7 mouse cellular contexts compared by ENCODE assay signal in genomic region chrX:135008021-135008420, GRCm38 (mm10). TPM values are rescaled to one million over a fixed set of nuclear protein-coding genes. Genes with fewer than 3 reads are reported as not detected.
DNase-seq lines count a peak whose midpoint lies in the region; ATAC-seq and TF ChIP-seq lines count a peak whose summit lies in the region.

No protein-coding gene starts in this region.

- no peak for TF ChIP-seq CTCF in intestine, postnatal 0 days (IDR thresholded peaks at IDR 0.05; ENCODE audit: low read depth)

- ATAC-seq in embryonic facial prominence, embryonic 15.5 days (ENCODE audit: insufficient number of reproducible peaks, low FRiP score, low TSS enrichment, low read depth): no peak
- no peak for ATAC-seq in intestine, postnatal 0 days
- ATAC-seq in midbrain, embryonic 15.5 days (replicated peaks): no peak

- no peaks in the 10 kb centered on the region for H3K36me3 ChIP-seq in embryonic facial prominence, embryonic 15.5 days
- no peaks in the 10 kb centered on the region for H3K36me3 ChIP-seq in intestine, postnatal 0 days (ENCODE audit: control insufficient read depth, insufficient read depth)
- H3K36me3 ChIP-seq in midbrain, embryonic 15.5 days (replicated peaks): no peaks in the 10 kb centered on the region

- H3K27ac ChIP-seq in embryonic facial prominence, embryonic 15.5 days (replicated peaks): no peak overlapping the region
- no peak overlapping the region for H3K27ac ChIP-seq in intestine, postnatal 0 days (ENCODE audit: low read depth, low read length)
- no peak overlapping the region for H3K27ac ChIP-seq in midbrain, embryonic 15.5 days

- H3K9ac ChIP-seq in embryonic facial prominence, embryonic 15.5 days: no peak overlapping the region
- no peak overlapping the region for H3K9ac ChIP-seq in intestine, postnatal 0 days (ENCODE audit: low read depth, low read length)
- H3K9ac ChIP-seq in midbrain, embryonic 15.5 days: 0 out of 2 replicates have a peak overlapping the region, but pooled peaks have one; percentile 59

- peak overlapping the region; percentile 59 for H3K4me3 ChIP-seq in embryonic facial prominence, embryonic 15.5 days (replicated peaks)
- peak overlapping the region; percentile 60 for H3K4me3 ChIP-seq in intestine, postnatal 0 days (ENCODE audit: low read depth, low read length)
- H3K4me3 ChIP-seq in midbrain, embryonic 15.5 days: peak overlapping the region; percentile 57

- peak; percentile 14 for DNase-seq in thymus, postnatal 0 days (ENCODE audit: low spot score)
- DNase-seq in thymus, postnatal 36 days: no peak
- DNase-seq in left cerebral cortex, adult 8-10 months (ENCODE audit: low spot score in 2 of 2): no peak
- no peak for DNase-seq in urinary bladder, adult 18-20 months (ENCODE audit: low spot score in 2 of 2)

- 24% methylated on average over 5 of the region's 5 CpGs for WGBS in embryonic facial prominence, embryonic 15.5 days
- WGBS in intestine, postnatal 0 days: 50% methylated on average over 5 of the region's 5 CpGs
- WGBS in midbrain, embryonic 15.5 days: 29% methylated on average over 5 of the region's 5 CpGs

- H3K4me2 ChIP-seq in embryonic facial prominence, embryonic 15.5 days (replicated peaks): peak overlapping the region; percentile 38
- peak overlapping the region; percentile 57 for H3K4me2 ChIP-seq in intestine, postnatal 0 days (replicated peaks; ENCODE audit: low read depth)
- H3K4me2 ChIP-seq in midbrain, embryonic 15.5 days: peak overlapping the region; percentile 43

- H3K4me1 ChIP-seq in embryonic facial prominence, embryonic 15.5 days: no peaks in the 10 kb centered on the region
- H3K4me1 ChIP-seq in intestine, postnatal 0 days (replicated peaks; ENCODE audit: control insufficient read depth, insufficient read depth, low read length): no peaks in the 10 kb centered on the region
- H3K4me1 ChIP-seq in midbrain, embryonic 15.5 days: no peaks in the 10 kb centered on the region

- no peaks in the 10 kb centered on the region for H3K27me3 ChIP-seq in embryonic facial prominence, embryonic 15.5 days
- no peaks in the 10 kb centered on the region for H3K27me3 ChIP-seq in intestine, postnatal 0 days (replicated peaks; ENCODE audit: control insufficient read depth, insufficient read depth, low read length)
- H3K27me3 ChIP-seq in midbrain, embryonic 15.5 days (replicated peaks): no peaks in the 10 kb centered on the region

- H3K9me3 ChIP-seq in embryonic facial prominence, embryonic 15.5 days (replicated peaks): no peaks in the 10 kb centered on the region
- no peaks in the 10 kb centered on the region for H3K9me3 ChIP-seq in intestine, postnatal 0 days (ENCODE audit: control insufficient read depth)
- H3K9me3 ChIP-seq in midbrain, embryonic 15.5 days: no peaks in the 10 kb centered on the region

RNA-seq across cellular contexts. Expression of gene Zmat1, which starts 1.0 kb away (rescaled TPM):
- polyA plus RNA-seq in thymus, postnatal 0 days (2015; fragmentation: Nextera tagmentation; extraction: Ambion mirVana): 3.9 and 4.0 TPM in 2 replicates
- polyA plus RNA-seq in embryonic facial prominence, embryonic 15.5 days (2015; fragmentation: Nextera tagmentation; extraction: Ambion mirVana): 5.1 and 6.1 TPM in 2 replicates
- polyA plus RNA-seq in intestine, postnatal 0 days (2015; fragmentation: Nextera tagmentation; extraction: Ambion mirVana): 1.7 TPM in 2 replicates
- polyA plus RNA-seq in midbrain, embryonic 15.5 days (2015; fragmentation: Nextera tagmentation; extraction: Ambion mirVana): 8.8 and 9.2 TPM in 2 replicates
- 10 to 100 TPM; 11.4 to 14.7 (median 13.4) TPM for total RNA-seq in left cerebral cortex, adult 8-10 months (2022)

RNA-seq across cellular contexts. Expression of gene Nxf2, which starts 43.5 kb away (rescaled TPM):
- polyA plus RNA-seq in thymus, postnatal 0 days (2015; fragmentation: Nextera tagmentation; extraction: Ambion mirVana): 0.58 and 0.68 TPM in 2 replicates
- 0.62 and 0.84 TPM in 2 replicates for polyA plus RNA-seq in embryonic facial prominence, embryonic 15.5 days (2015; fragmentation: Nextera tagmentation; extraction: Ambion mirVana)
- polyA plus RNA-seq in intestine, postnatal 0 days (2015; fragmentation: Nextera tagmentation; extraction: Ambion mirVana): 0.12 TPM in 2 replicates
- polyA plus RNA-seq in midbrain, embryonic 15.5 days (2015; fragmentation: Nextera tagmentation; extraction: Ambion mirVana): 0.25 and 0.29 TPM in 2 replicates
- total RNA-seq in left cerebral cortex, adult 8-10 months (2022): not detected
